Mouse (Mus musculus): ENCODE measurements around the gene Zfp935.
A peak's percentile ranks its signal among the peaks of the same experiment; 100 is the strongest.
"Not testable (repeated sequence)": the region's sequence is repeated elsewhere in the genome, so short reads cannot be mapped to it uniquely, and the experiment has no call there.

Zfp935 gene

GRCm38 (mm10) chr13:62558189-62559110 is at the start of gene Zfp935:
Gene Zfp935, minus strand, starts transcription at chr13:62558511.
- DNase-seq (ENCODE audit: low spot score) = peak; percentile 39

- not testable (repeated sequence) for DNase-seq (ENCODE audit: low spot score)
These were observed 12.8 kb upstream of the Zfp935 start, which contains the start of gene Zfp934 for GRCm38 (mm10) chr13:62571099-62571498. Gene Zfp934, minus strand, starts transcription at chr13:62571199.

GRCm38 (mm10) chr13:62561696-62562095 is 3.4 kb upstream of the Zfp935 start:
- DNase-seq (ENCODE audit: low spot score) = not testable (repeated sequence)

DNA sequence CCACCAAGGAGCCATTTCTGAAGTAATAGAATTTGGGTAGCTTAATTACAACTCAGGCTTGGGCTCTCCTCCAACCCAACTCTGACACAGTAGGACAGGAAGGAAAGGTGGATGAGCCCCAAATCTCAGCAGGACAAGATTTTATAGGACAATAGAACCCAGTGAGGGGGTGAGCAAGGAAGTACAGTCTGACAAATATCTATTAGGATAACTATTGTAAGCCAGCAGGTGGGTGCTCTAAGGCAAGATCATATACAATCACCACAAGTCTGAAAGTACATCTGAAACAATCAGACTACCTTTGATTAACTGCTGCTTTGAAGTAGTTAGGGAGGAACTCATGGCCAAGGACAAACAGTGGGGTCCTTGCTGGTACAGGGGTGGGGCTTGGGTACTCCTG is 28.2 kb downstream of the Zfp935 start:
- DNase-seq (ENCODE audit: low spot score) = not testable (repeated sequence)

DNA sequence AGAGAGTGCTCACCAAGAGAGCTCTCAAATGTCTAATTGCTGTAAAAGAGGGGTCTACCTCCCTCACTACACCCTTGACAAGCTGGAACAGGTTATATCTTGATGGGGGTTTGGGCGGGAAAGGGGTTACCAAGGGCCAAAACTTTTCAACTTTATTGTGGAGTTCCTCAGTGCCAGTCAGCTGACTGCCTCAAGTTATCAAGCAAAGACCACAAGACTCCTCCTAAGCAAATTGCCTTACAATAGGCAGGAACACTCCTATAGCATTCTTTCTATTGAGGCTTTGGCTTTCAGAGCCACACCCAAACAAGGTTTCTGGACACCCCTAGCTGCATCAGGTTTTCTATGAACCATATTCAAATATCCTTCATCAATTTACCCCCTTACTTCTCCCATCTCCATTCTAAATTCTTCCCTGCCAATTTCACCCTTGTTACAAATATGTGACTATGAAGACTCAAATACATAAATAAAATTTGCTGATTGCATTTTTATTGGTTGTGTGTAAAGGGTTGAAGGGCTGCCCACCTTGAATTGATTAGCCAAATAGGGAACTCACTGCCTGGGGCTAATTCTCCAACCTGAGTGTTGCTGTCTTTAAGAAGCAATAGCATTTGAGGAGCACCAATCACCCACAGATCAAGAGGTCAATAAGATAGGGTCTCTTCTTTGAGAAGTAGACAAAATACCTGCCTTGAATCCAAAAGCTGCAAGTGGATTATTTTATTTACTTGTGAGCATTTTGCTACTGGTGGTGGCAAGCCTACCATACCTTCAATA is 47.5 kb downstream of the Zfp935 start:
- DNase-seq (ENCODE audit: low spot score) = not testable (repeated sequence)

GRCm38 (mm10) chr13:62472661-62473060 is 85.7 kb downstream of the Zfp935 start:
- DNase-seq (ENCODE audit: low spot score) = not testable (repeated sequence)

GRCm38 (mm10) chr13:62469947-62470346 is 88.4 kb downstream of the Zfp935 start:
- peak; percentile 51 for DNase-seq (ENCODE audit: low spot score)

DNA sequence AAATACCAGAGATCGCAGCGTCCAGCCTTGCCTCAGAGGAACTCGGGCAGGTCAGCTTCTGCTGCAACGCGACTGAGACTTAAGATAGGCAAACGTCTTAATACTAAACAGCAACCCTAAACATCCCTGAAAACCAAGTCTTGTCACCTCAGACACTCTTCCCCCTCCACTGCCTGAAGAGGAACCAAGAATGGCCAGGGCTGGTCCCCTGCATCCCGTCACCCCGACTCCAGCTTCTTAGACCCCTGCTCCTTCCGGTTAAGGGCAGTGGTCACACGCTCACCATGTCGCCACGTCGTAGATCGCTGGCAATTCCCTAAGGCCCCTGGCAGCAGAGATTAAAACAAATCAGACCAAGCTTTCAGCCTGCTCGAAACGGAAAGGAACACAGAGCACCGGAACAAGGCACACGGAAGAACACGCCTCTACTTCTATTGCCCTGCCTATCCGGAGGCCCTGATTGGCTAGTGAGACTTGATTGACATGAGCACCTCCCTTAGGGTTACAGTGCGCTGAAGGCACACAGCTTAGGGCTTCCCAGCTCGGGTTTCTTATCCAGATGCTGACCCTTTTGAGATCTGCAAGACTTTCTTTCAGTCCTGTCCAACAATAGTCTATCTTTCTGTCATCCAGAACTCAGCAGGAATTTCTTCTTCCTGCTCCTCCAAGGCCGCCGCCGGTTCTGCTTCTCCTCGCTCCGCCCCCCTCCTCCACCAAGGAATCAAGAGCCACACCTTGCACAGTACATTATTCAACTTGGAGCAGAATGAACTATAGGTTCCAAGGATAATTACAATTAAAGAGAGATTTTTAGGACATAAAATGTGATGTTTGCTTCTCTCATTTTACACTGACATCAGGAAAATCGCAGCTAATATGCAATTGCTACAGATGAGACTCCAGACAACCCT is 91.6 kb downstream of the Zfp935 start, which contains the start of gene Gm49359:
Gene Gm49359 (minus strand): TSS at position 409 of the 911 bp plus-strand sequence.
- peak; percentile 93 for DNase-seq (ENCODE audit: low spot score)
